Mouse (Mus musculus): Measurements from ENCODE around the gene Cenpq. TPM values are rescaled to one million over a fixed set of nuclear protein-coding genes. Genes with fewer than 3 reads are reported as not detected.

The Cenpq gene
- total and polyA plus RNA-seq, 3 experiments, result 15.9 to 52.8 (median 33.8) TPM

- H3K4me2 ChIP-seq (ENCODE audit: insufficient read depth, low read depth, poor library complexity, severe bottlenecking), result no peak overlapping the region
- TF ChIP-seq POLR2A (IDR thresholded peaks at IDR 0.05; ENCODE audit: low read depth, low read length) (no peak), MYC (IDR thresholded peaks at IDR 0.05; ENCODE audit: low read depth, low read length) (no peak), IRF4 (IDR thresholded peaks at IDR 0.05; ENCODE audit: low read depth, low read length) (no peak), MAZ (IDR thresholded peaks at IDR 0.05; ENCODE audit: low read depth, low read length) (no peak), TBP (conservative IDR thresholded peaks at IDR 0.05; ENCODE audit: low read depth, low read length) (no peak), BHLHE40 (IDR thresholded peaks at IDR 0.05; ENCODE audit: low read depth, low read length) (no peak), MEF2A (IDR thresholded peaks at IDR 0.05; ENCODE audit: borderline replicate concordance, low read depth, low read length) (no peak), NRF1 (IDR thresholded peaks at IDR 0.05; ENCODE audit: low read depth, low read length) (no peak), NELFE (IDR thresholded peaks at IDR 0.05; ENCODE audit: low read depth, low read length) (no peak), UBTF (IDR thresholded peaks at IDR 0.05; ENCODE audit: low read depth, low read length) (no peak), E2F4 (IDR thresholded peaks at IDR 0.05; ENCODE audit: insufficient replicate concordance, low read depth, low read length) (no peak), CHD2 (IDR thresholded peaks at IDR 0.05; ENCODE audit: low read length) (no peak), CTCF (conservative IDR thresholded peaks at IDR 0.05 in 1 of 2, IDR thresholded peaks at IDR 0.05 in 1 of 2; ENCODE audit: low read depth in 2 of 2, low read length in 2 of 2) (no peak)
- H3K79me2 ChIP-seq (replicated peaks; ENCODE audit: control insufficient read depth, extremely low read depth, insufficient read depth, poor library complexity, severe bottlenecking), result no peaks in the 10 kb centered on the region
- peaks cover 2% of the 10 kb centered on the region for H3K9me3 ChIP-seq (replicated peaks; ENCODE audit: low read length)
- H3K36me3 ChIP-seq (replicated peaks in 1 of 2; ENCODE audit: control insufficient read depth in 1 of 2, insufficient read depth in 1 of 2, low read length in 1 of 2), result no peaks in the 10 kb centered on the region
- in situ Hi-C loops (cut with MboI; ENCODE audit: low pct_ligation_motif_present, low pct_unique_long_range_greater_than_20kb, low sequenced_read_pairs), result no loop called here
- no peaks in the 10 kb centered on the region for H3K27me3 ChIP-seq (replicated peaks)
- H3K27ac ChIP-seq (ENCODE audit: insufficient read depth, low read depth), result no peak overlapping the region
- no peak overlapping the region for H3K9ac ChIP-seq (ENCODE audit: insufficient read depth, low read depth)
- no peak for DNase-seq (ENCODE audit: extremely low read depth)
- no peaks in the 10 kb centered on the region for H3K4me1 ChIP-seq (ENCODE audit: control insufficient read depth in 1 of 2, insufficient read depth in 2 of 2)
- H3K4me3 ChIP-seq (replicated peaks in 1 of 3; ENCODE audit: low read depth in 2 of 3, low read length in 2 of 3, poor library complexity in 1 of 3), result no peak overlapping the region
- dilution Hi-C loops (cut with MboI; ENCODE audit: extremely low pct_ligation_motif_present, extremely low pct_unique_long_range_greater_than_20kb, low sequenced_read_pairs), result no loop called here
These were observed 35.0 kb downstream of the Cenpq start for GRCm38 (mm10) chr17:40899783-40900363.

GRCm38 (mm10) chr17:40896863-40897262, 38.0 kb downstream of the Cenpq start:
- no peaks in the 10 kb centered on the region for H3K4me1 ChIP-seq (ENCODE audit: control insufficient read depth in 1 of 2, insufficient read depth in 2 of 2)
- in situ Hi-C loops (cut with MboI; ENCODE audit: low pct_ligation_motif_present, low pct_unique_long_range_greater_than_20kb, low sequenced_read_pairs) (no loop called here), dilution Hi-C loops (cut with MboI; ENCODE audit: extremely low pct_ligation_motif_present, extremely low pct_unique_long_range_greater_than_20kb, low sequenced_read_pairs) (no loop called here)
- no peaks in the 10 kb centered on the region for H3K27me3 ChIP-seq (replicated peaks)
- no peak overlapping the region for H3K4me3 ChIP-seq (replicated peaks in 1 of 3; ENCODE audit: low read depth in 2 of 3, low read length in 2 of 3, poor library complexity in 1 of 3)
- no peak overlapping the region for H3K27ac ChIP-seq (ENCODE audit: insufficient read depth, low read depth)
- no peak overlapping the region for H3K9ac ChIP-seq (ENCODE audit: insufficient read depth, low read depth)
- H3K4me2 ChIP-seq (ENCODE audit: insufficient read depth, low read depth, poor library complexity, severe bottlenecking), result no peak overlapping the region
- H3K9me3 ChIP-seq (replicated peaks; ENCODE audit: low read length), result peaks cover 2% of the 10 kb centered on the region
- H3K79me2 ChIP-seq (replicated peaks; ENCODE audit: control insufficient read depth, extremely low read depth, insufficient read depth, poor library complexity, severe bottlenecking), result no peaks in the 10 kb centered on the region
- no peaks in the 10 kb centered on the region for H3K36me3 ChIP-seq (replicated peaks in 1 of 2; ENCODE audit: control insufficient read depth in 1 of 2, insufficient read depth in 1 of 2, low read length in 1 of 2)
- TF ChIP-seq EP300 (IDR thresholded peaks at IDR 0.05; ENCODE audit: low read length) (no peak), SMC3 (IDR thresholded peaks at IDR 0.05; ENCODE audit: low read depth, low read length) (peak; percentile 52), RAD21 (IDR thresholded peaks at IDR 0.05; ENCODE audit: low read depth, low read length) (peak; percentile 61), TBP (conservative IDR thresholded peaks at IDR 0.05; ENCODE audit: low read depth, low read length) (no peak), HCFC1 (IDR thresholded peaks at IDR 0.05; ENCODE audit: low read depth, low read length) (no peak), TCF12 (IDR thresholded peaks at IDR 0.05; ENCODE audit: low read depth, low read length) (no peak), NRF1 (IDR thresholded peaks at IDR 0.05; ENCODE audit: low read depth, low read length) (no peak), MYC (IDR thresholded peaks at IDR 0.05; ENCODE audit: low read depth, low read length) (no peak), NELFE (IDR thresholded peaks at IDR 0.05; ENCODE audit: low read depth, low read length) (no peak), JUND (conservative IDR thresholded peaks at IDR 0.05; ENCODE audit: low read depth, low read length) (no peak), MXI1 (IDR thresholded peaks at IDR 0.05; ENCODE audit: low read depth, low read length) (no peak), ELF1 (IDR thresholded peaks at IDR 0.05; ENCODE audit: low read depth, low read length) (no peak), CTCF (conservative IDR thresholded peaks at IDR 0.05 in 1 of 2, IDR thresholded peaks at IDR 0.05 in 1 of 2; ENCODE audit: low read depth in 2 of 2, low read length in 2 of 2) (peak in 1 of 2 experiments; percentile 61; a peak in 2 of 4 replicates)
- DNase-seq (ENCODE audit: extremely low read depth), result peak; percentile 15

Measured in CH12.LX (cell line).